Mouse (Mus musculus) midbrain, embryonic 10.5 days (tissue): ENCODE data around the gene Sirpa. TPM values are rescaled to one million over a fixed set of nuclear protein-coding genes. Genes with fewer than 3 reads are reported as not detected.

Source experiments
- DNase-seq: peaks from one replicate; pipeline ENCODE4 v3.0.0-alpha.2; 2017; ENCODE audit warnings: low spot score
- H3K27ac ChIP-seq: fragments of 300-500 bp; sonication (generic); replicated peaks from 2 replicates; pipeline ENCODE4 v1.5.1; 2016; ENCODE audit warnings: mild to moderate bottlenecking
- H3K27me3 ChIP-seq: fragments of 300-500 bp; sonication (generic); 2 replicates; pipeline ENCODE4 v1.6.1; 2016; ENCODE audit warnings: low read depth, mild to moderate bottlenecking; ENCODE audit not compliant: poor library complexity, severe bottlenecking
- H3K36me3 ChIP-seq: fragments of 300-500 bp; sonication (generic); 2 replicates; pipeline ENCODE4 v1.6.1; 2016; ENCODE audit warnings: mild to moderate bottlenecking, moderate library complexity
- H3K4me1 ChIP-seq: fragments of 300-500 bp; sonication (generic); 2 replicates; pipeline ENCODE4 v1.6.1; 2016
- H3K4me3 ChIP-seq: fragments of 300-500 bp; sonication (generic); 2 replicates; pipeline ENCODE4 v1.5.1; 2016; ENCODE audit warnings: mild to moderate bottlenecking, moderate library complexity
- H3K9me3 ChIP-seq: fragments of 300-500 bp; sonication (generic); replicated peaks from 2 replicates; pipeline ENCODE4 v1.6.1; 2016; ENCODE audit warnings: mild to moderate bottlenecking
- WGBS: fragments of 180-500 bp; shearing (Covaris S2); methylation state at CpG from one replicate; pipeline ENCODE4 v1.1.7; 2016; 5-methylcytosine and 5-hydroxymethylcytosine counted together
- polyA plus RNA-seq: library from polyadenylated mRNA; unstranded; fragments of >200 nt; fragmentation: Nextera tagmentation; extraction: Ambion mirVana; gene quantifications from 2 replicates; pipeline ENCODE4 v1.2.1, GENCODE M21; 2016

Gene Sirpa
- polyA plus RNA-seq, 1 experiment from 2014 or later: 16.0 TPM

GRCm38 (mm10) chr2:129587825-129588251 is 4.8 kb upstream of the Sirpa start:
- no peak for DNase-seq
- H3K36me3 ChIP-seq: no peaks in the 10 kb centered on the region
- WGBS: 17% methylated on average over 7 of the region's 7 CpGs
- peaks cover 10% of the 10 kb centered on the region for H3K27me3 ChIP-seq
- peaks cover 38% of the 10 kb centered on the region for H3K4me1 ChIP-seq
- no peak overlapping the region for H3K4me3 ChIP-seq
- no peak overlapping the region for H3K27ac ChIP-seq
- H3K9me3 ChIP-seq: no peaks in the 10 kb centered on the region

- no peaks in the 10 kb centered on the region for H3K36me3 ChIP-seq
- H3K27me3 ChIP-seq: peaks cover 21% of the 10 kb centered on the region
- no peak for DNase-seq
- H3K9me3 ChIP-seq: no peaks in the 10 kb centered on the region
- peaks cover 53% of the 10 kb centered on the region for H3K4me1 ChIP-seq
- peak overlapping the region; percentile 94 for H3K27ac ChIP-seq
- 82% methylated on average over 4 of the region's 4 CpGs for WGBS
- peak overlapping the region; percentile 78 for H3K4me3 ChIP-seq
Measured at GRCm38 (mm10) chr2:129591897-129592296, 738 bp upstream of the Sirpa start.

GRCm38 (mm10) chr2:129593141-129593875 is 673 bp downstream of the Sirpa start:
- under 1% methylated on average over 70 of the region's 77 CpGs for WGBS
- Histone ChIP-seq H3K4me1 (peaks cover 51% of the 10 kb centered on the region), H3K36me3 (no peaks in the 10 kb centered on the region), H3K9me3 (no peaks in the 10 kb centered on the region), H3K27ac (peak overlapping the region; percentile 94), H3K4me3 (peak overlapping the region; percentile 78), H3K27me3 (peaks cover 21% of the 10 kb centered on the region)
- DNase-seq: peak; percentile 82

GRCm38 (mm10) chr2:129593876-129594421 is 1.3 kb downstream of the Sirpa start:
- Histone ChIP-seq H3K27me3 (peaks cover 21% of the 10 kb centered on the region), H3K9me3 (no peaks in the 10 kb centered on the region), H3K4me1 (peaks cover 54% of the 10 kb centered on the region), H3K27ac (peak overlapping the region; percentile 94), H3K36me3 (no peaks in the 10 kb centered on the region), H3K4me3 (peak overlapping the region; percentile 78)
- DNase-seq: no peak
- 3% methylated on average over 13 of the region's 13 CpGs for WGBS

GRCm38 (mm10) chr2:129594569-129594968 is 1.9 kb downstream of the Sirpa start:
- Histone ChIP-seq H3K27ac (0 out of 2 replicates have a peak overlapping the region, but pooled peaks have one; percentile 94), H3K4me1 (peaks cover 60% of the 10 kb centered on the region), H3K9me3 (no peaks in the 10 kb centered on the region), H3K27me3 (peaks cover 21% of the 10 kb centered on the region), H3K4me3 (peak overlapping the region; percentile 78), H3K36me3 (no peaks in the 10 kb centered on the region)
- no peak for DNase-seq
- WGBS: 74% methylated on average over 4 of the region's 4 CpGs

GRCm38 (mm10) chr2:129595206-129595605 is 2.6 kb downstream of the Sirpa start:
- Histone ChIP-seq H3K27ac (no peak overlapping the region), H3K4me3 (no peak overlapping the region), H3K27me3 (peaks cover 21% of the 10 kb centered on the region), H3K4me1 (peaks cover 65% of the 10 kb centered on the region), H3K9me3 (no peaks in the 10 kb centered on the region), H3K36me3 (no peaks in the 10 kb centered on the region)
- DNase-seq: no peak
- 82% methylated on average over 4 of the region's 4 CpGs for WGBS

- H3K4me1 ChIP-seq: peaks cover 66% of the 10 kb centered on the region
Measured at GRCm38 (mm10) chr2:129595661-129596209, 3.1 kb downstream of the Sirpa start.

GRCm38 (mm10) chr2:129596555-129597172 is 4.0 kb downstream of the Sirpa start:
- H3K4me1 ChIP-seq: peaks cover 64% of the 10 kb centered on the region
- 88% methylated on average over 15 of the region's 15 CpGs for WGBS
- peaks cover 15% of the 10 kb centered on the region for H3K27me3 ChIP-seq
- H3K36me3 ChIP-seq: no peaks in the 10 kb centered on the region
- no peak overlapping the region for H3K27ac ChIP-seq
- H3K9me3 ChIP-seq: no peaks in the 10 kb centered on the region
- H3K4me3 ChIP-seq: no peak overlapping the region
- no peak for DNase-seq

More at GRCm38 (mm10) chr2:129595661-129596209, 3.1 kb downstream of the Sirpa start:
- no peak overlapping the region for H3K4me3 ChIP-seq
- no peak overlapping the region for H3K27ac ChIP-seq
- peaks cover 21% of the 10 kb centered on the region for H3K27me3 ChIP-seq
- no peaks in the 10 kb centered on the region for H3K9me3 ChIP-seq
- 69% methylated on average over 7 of the region's 7 CpGs for WGBS
- DNase-seq: no peak
- no peaks in the 10 kb centered on the region for H3K36me3 ChIP-seq

- DNase-seq: no peak
- Histone ChIP-seq H3K9me3 (no peaks in the 10 kb centered on the region), H3K27ac (no peak overlapping the region), H3K27me3 (peaks cover 11% of the 10 kb centered on the region), H3K4me1 (peaks cover 55% of the 10 kb centered on the region), H3K36me3 (no peaks in the 10 kb centered on the region), H3K4me3 (no peak overlapping the region)
- 47% methylated on average over 1 of the region's 1 CpGs for WGBS
Measured at GRCm38 (mm10) chr2:129597581-129597980, 4.9 kb downstream of the Sirpa start.

GRCm38 (mm10) chr2:129598094-129598493 is 5.5 kb downstream of the Sirpa start:
- DNase-seq: no peak
- Histone ChIP-seq H3K27ac (no peak overlapping the region), H3K4me3 (no peak overlapping the region), H3K9me3 (no peaks in the 10 kb centered on the region), H3K27me3 (peaks cover 11% of the 10 kb centered on the region), H3K4me1 (peaks cover 50% of the 10 kb centered on the region), H3K36me3 (no peaks in the 10 kb centered on the region)
- WGBS: 71% methylated on average over 9 of the region's 9 CpGs

- Histone ChIP-seq H3K27me3 (peaks cover 5% of the 10 kb centered on the region), H3K4me1 (peaks cover 51% of the 10 kb centered on the region), H3K27ac (peak overlapping the region; percentile 53), H3K4me3 (no peak overlapping the region), H3K36me3 (no peaks in the 10 kb centered on the region), H3K9me3 (no peaks in the 10 kb centered on the region)
- no peak for DNase-seq
- 41% methylated on average over 8 of the region's 8 CpGs for WGBS
Measured at GRCm38 (mm10) chr2:129599231-129600084, 6.8 kb downstream of the Sirpa start.

- no peak for DNase-seq
- peaks cover 39% of the 10 kb centered on the region for H3K4me1 ChIP-seq
- WGBS: 84% methylated on average over 1 of the region's 1 CpGs
Measured at GRCm38 (mm10) chr2:129601059-129601650, 8.5 kb downstream of the Sirpa start.

More at GRCm38 (mm10) chr2:129601059-129601650, 8.5 kb downstream of the Sirpa start:
- H3K27me3 ChIP-seq: no peaks in the 10 kb centered on the region
- no peak overlapping the region for H3K27ac ChIP-seq
- no peaks in the 10 kb centered on the region for H3K9me3 ChIP-seq
- no peak overlapping the region for H3K4me3 ChIP-seq
- no peaks in the 10 kb centered on the region for H3K36me3 ChIP-seq
